Mouse (Mus musculus) erythroblast, embryonic 14.5 days (primary cell): ENCODE results near the gene Foxn3. TPM values are rescaled to one million over a fixed set of nuclear protein-coding genes. Genes with fewer than 3 reads are reported as not detected.
A peak's percentile ranks its signal among the peaks of the same experiment; 100 is the strongest.

Source experiments
- H3K27me3 ChIP-seq: 2 replicates; pipeline ENCODE4 v1.6.1; 2012; ENCODE audit warnings: inconsistent platforms; ENCODE audit not compliant: control insufficient read depth
- H3K36me3 ChIP-seq: 2 replicates; pipeline ENCODE4 v1.6.1; 2012; ENCODE audit warnings: mild to moderate bottlenecking, inconsistent platforms; ENCODE audit not compliant: control insufficient read depth
- H3K4me1 ChIP-seq: 2 replicates; pipeline ENCODE4 v1.6.1; 2012; ENCODE audit warnings: inconsistent platforms; ENCODE audit not compliant: control insufficient read depth
- H3K4me3 ChIP-seq: replicated peaks from 2 replicates; pipeline ENCODE3; 2012; ENCODE audit warnings: moderate library complexity, mild to moderate bottlenecking, inconsistent platforms
- H3K9me3 ChIP-seq: 2 replicates; pipeline ENCODE4 v1.6.1; 2012; ENCODE audit warnings: low read length, inconsistent platforms, mixed read lengths; ENCODE audit not compliant: control insufficient read depth
- GATA1 ChIP-seq: IDR thresholded peaks from 2 replicates; pipeline ENCODE4 v1.6.1; 2012; ENCODE audit warnings: low read length, inconsistent platforms, mixed read lengths
- TAL1 ChIP-seq: IDR thresholded peaks from 3 replicates; pipeline ENCODE4 v1.6.1; 2012; ENCODE audit warnings: low read length, inconsistent platforms, mixed read lengths
- polyA plus RNA-seq: library from polyadenylated mRNA; stranded (reverse); fragments of >175 nt; gene quantifications from 2 replicates; pipeline ENCODE4 v1.2.3, GENCODE M21; 2012

Foxn3 gene
- polyA plus RNA-seq, 1 experiment = 0.84 TPM

DNA sequence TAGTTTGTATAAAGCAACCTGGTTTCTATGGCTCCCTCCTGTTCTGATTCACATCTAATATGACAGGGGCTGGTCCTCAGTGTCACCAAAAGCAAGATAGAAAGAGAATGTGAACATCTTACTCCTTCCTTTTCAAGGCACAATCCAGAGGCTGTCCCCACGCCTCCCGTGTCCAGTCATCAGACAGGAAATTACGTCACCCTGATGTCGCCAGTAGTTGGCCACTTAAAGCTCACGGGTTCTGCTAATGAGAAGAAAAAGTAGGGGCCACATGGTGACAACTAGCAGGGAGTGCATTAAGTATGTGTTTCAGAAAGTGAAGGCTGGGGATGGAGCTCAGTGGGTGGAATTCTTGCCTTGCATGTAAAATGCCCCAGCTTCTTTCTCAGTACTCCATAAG lies 99.1 kb downstream of the Foxn3 start:
- TF ChIP-seq GATA1 (no peak), TAL1 (no peak)
- H3K4me3 ChIP-seq = no peak overlapping the region
- no peaks in the 10 kb centered on the region for H3K36me3 ChIP-seq
- H3K27me3 ChIP-seq = no peaks in the 10 kb centered on the region
- peaks cover 16% of the 10 kb centered on the region for H3K4me1 ChIP-seq
- H3K9me3 ChIP-seq = no peaks in the 10 kb centered on the region

DNA sequence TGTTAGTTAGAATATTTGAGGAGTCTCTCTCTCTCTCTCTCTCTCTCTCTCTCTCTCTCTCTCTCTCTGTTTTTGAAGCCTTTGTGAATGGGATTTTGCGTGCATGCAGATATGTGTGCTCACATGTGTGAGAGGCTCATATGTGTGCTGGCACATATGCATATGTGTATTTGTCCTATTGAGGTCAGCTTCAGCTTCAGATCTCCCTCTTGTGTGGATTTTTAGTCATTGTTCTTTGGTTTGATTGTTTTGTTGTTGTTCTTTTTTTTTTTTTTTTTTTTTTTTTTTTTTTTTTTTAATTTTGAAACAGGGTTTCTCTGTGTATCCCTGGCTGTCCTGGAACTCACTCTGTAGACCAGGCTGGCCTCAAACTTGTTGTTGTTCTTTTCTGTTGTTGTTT lies 100.5 kb downstream of the Foxn3 start:
- H3K4me1 ChIP-seq = peaks cover 19% of the 10 kb centered on the region
- no peaks in the 10 kb centered on the region for H3K9me3 ChIP-seq
- TF ChIP-seq GATA1 (no peak), TAL1 (no peak; the same call in 2 of the 3 replicates)
- no peaks in the 10 kb centered on the region for H3K36me3 ChIP-seq
- H3K27me3 ChIP-seq = no peaks in the 10 kb centered on the region
- no peak overlapping the region for H3K4me3 ChIP-seq

DNA sequence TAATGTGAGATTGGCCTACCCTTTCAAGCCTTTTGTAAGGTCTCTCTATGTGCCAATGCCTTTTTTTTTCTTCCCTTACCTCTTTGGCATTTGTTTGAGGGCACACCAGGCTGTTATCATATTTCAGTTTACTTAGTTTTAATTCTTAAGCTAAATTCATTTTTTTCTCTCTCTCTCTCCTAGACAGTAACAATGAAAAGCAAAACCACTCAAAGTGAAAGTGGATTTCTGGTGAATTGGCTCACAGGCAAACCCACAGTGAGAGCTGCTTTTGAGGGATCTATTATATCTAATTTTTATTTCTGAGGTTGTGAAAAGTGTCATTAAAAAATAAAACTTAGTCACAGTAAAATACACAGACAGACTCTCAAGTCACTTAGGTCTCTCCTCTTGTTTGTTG lies 101.1 kb downstream of the Foxn3 start:
- TF ChIP-seq GATA1 = no peak
- TF ChIP-seq TAL1 = no peak
- no peaks in the 10 kb centered on the region for H3K36me3 ChIP-seq
- H3K9me3 ChIP-seq = no peaks in the 10 kb centered on the region
- H3K4me3 ChIP-seq = no peak overlapping the region
- no peaks in the 10 kb centered on the region for H3K27me3 ChIP-seq
- H3K4me1 ChIP-seq = peaks cover 19% of the 10 kb centered on the region

DNA sequence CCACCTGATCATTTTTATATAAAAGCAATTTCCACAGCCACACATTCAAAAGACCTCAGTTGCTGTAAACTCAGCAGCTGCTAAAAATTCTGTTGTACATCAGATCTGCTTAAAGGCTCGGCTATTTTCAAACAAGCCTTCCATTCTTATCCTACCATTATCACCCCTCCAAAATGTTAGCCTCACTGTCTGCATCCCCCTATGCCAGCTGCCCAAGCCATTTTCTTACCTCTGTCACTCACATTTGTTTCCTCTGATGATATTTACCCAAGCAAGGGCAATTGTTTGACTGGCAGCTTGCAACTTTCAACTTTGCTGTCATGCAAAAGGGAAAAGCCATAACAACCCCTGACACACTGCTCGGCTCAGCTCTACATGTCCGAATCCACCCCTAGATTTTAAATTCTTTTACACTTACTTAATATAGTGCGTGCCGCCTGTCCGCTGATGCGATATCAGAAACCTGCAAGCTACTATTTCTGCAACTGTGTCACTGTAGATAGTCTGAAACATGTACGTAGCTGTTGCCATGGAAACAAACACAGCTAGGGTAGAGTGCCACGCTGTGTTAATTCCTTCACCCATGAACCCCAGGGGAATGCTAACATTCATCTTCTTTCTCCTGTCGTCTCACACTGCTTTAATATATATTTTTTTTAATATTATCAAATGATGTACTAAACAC lies 105.7 kb downstream of the Foxn3 start:
- TF ChIP-seq TAL1 = peak; percentile 73
- peak; percentile 60 for TF ChIP-seq GATA1
- Histone ChIP-seq H3K4me3 (peak overlapping the region; percentile 62), H3K9me3 (no peaks in the 10 kb centered on the region), H3K36me3 (peaks cover 2% of the 10 kb centered on the region; the same call in 1 of the 2 replicates), H3K4me1 (peaks cover 40% of the 10 kb centered on the region), H3K27me3 (no peaks in the 10 kb centered on the region)

DNA sequence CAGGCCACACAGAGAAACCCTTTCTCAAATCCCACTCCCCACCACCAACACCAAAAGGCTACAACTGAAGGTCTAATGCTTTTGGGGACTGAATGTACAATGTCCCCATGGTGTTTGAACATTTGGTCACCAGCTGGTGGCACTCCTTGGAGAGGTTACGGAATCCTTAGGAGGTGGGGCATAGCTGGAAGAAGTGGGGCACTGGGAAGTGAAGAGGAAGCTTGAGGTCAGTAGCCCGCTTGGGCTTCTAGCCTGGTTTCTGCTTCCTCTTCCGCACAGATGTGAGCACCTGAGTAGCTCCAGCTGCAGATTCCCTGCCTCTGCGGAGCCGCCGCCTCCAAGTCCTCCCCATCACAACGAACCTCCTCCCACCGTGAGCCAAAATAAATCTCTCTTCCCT lies 107.8 kb downstream of the Foxn3 start:
- no peaks in the 10 kb centered on the region for H3K27me3 ChIP-seq
- H3K36me3 ChIP-seq = peaks cover 2% of the 10 kb centered on the region; the same call in 1 of the 2 replicates
- no peak overlapping the region for H3K4me3 ChIP-seq
- TF ChIP-seq GATA1 (no peak), TAL1 (no peak)
- peaks cover 40% of the 10 kb centered on the region for H3K4me1 ChIP-seq
- no peaks in the 10 kb centered on the region for H3K9me3 ChIP-seq

DNA sequence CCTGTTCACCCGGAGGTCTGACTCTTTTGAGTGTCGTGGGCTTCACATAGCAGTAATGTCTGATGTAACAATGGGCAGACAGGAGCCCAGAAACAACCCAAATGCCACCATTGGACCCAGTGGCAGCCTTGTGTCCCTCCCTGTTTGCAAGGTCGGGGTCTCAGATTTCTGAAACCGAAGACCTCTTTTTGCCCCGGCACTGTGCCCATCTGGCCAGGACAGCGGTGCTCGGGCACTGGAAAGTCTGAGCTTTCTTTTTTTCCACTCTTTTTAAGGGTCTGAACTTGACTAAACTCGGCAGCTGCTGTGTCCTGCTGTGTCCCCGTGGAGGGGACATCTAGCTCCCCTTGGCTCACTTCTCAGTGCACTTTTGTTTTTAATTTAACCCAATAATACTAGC lies 109.0 kb downstream of the Foxn3 start:
- no peak overlapping the region for H3K4me3 ChIP-seq
- TF ChIP-seq GATA1 = no peak
- TF ChIP-seq TAL1 = no peak
- no peaks in the 10 kb centered on the region for H3K27me3 ChIP-seq
- peaks cover 36% of the 10 kb centered on the region for H3K4me1 ChIP-seq
- no peaks in the 10 kb centered on the region for H3K9me3 ChIP-seq
- peaks cover 2% of the 10 kb centered on the region; the same call in 1 of the 2 replicates for H3K36me3 ChIP-seq

DNA sequence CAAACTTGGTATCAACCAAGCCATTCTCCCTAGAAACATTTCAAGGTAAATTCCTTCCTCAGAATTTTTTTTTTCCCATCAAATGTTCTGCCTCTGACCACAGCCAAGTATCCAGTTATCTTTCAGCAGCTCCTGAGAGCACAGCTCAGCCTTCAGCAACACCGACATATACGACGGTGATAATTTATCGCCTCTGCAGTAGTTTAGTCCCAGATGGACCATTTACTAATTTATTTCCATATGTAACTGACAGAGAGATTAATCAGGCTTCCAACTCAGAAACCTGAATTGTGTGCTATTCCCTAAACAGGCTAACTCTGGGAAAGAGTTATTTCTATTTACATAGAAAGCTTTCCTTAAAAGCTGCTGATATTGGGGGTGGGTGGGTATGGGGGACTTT lies 109.6 kb downstream of the Foxn3 start:
- Histone ChIP-seq H3K4me1 (peaks cover 36% of the 10 kb centered on the region), H3K36me3 (peaks cover 7% of the 10 kb centered on the region), H3K27me3 (no peaks in the 10 kb centered on the region)

DNA sequence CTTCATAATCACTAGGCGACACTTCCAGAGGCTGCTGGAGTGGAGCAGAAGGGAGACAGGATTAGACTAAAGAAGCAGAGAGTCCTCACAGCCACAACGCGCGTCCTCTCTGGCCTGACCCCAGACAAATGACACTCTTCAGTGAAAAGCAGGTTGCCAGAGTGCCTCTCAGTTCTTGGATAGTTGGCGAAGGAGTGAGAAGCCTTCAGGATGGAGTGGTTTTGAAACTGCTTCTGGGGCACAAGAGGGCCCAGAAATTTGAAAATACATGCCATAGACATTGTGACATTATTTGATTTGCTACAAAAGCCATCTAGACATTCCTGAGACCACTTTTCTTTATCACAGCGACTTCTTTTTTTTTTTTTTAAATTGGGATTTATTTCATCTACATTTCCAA lies 113.3 kb downstream of the Foxn3 start:
- H3K9me3 ChIP-seq = no peaks in the 10 kb centered on the region
- no peak overlapping the region for H3K4me3 ChIP-seq
- peaks cover 3% of the 10 kb centered on the region; the same call in 1 of the 2 replicates for H3K4me1 ChIP-seq
- no peaks in the 10 kb centered on the region for H3K27me3 ChIP-seq
- H3K36me3 ChIP-seq = peaks cover 7% of the 10 kb centered on the region
- no peak for TF ChIP-seq GATA1
- no peak for TF ChIP-seq TAL1

More for the DNA sequence above, 109.6 kb downstream of the Foxn3 start:
- Histone ChIP-seq H3K4me3 (no peak overlapping the region), H3K9me3 (no peaks in the 10 kb centered on the region)
- TF ChIP-seq GATA1 = no peak
- no peak for TF ChIP-seq TAL1

DNA sequence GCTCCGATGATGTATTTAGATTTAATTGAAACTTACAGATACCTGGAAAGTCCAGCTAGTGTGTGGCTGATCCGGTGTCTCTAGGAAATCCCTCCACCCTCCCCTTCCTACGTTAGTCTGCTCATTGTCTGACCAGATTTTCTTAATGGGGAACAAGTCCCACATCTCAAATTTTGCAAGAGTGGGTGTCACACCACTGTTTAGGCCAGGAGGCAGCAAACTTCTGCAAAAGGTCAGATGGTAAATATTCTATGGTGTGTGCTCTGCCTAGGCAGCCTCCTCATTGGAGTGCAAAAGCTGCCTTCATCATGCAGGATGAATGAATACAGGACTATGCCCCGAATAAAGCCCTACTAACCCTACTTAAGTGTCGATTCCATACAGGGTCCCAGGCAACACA lies 115.6 kb downstream of the Foxn3 start:
- Histone ChIP-seq H3K9me3 (no peaks in the 10 kb centered on the region), H3K4me1 (no peaks in the 10 kb centered on the region), H3K27me3 (no peaks in the 10 kb centered on the region), H3K4me3 (no peak overlapping the region), H3K36me3 (peaks cover 7% of the 10 kb centered on the region)
- TF ChIP-seq GATA1 (no peak), TAL1 (no peak)
